Mouse (Mus musculus): Measurements from ENCODE around the gene Rubcn. TPM values are rescaled to one million over a fixed set of nuclear protein-coding genes. Genes with fewer than 3 reads are reported as not detected.

Rubcn gene
- polyA plus RNA-seq, 1 experiment from 2014 or later: 16.0 TPM

- Histone ChIP-seq H3K9me3 (no peaks in the 10 kb centered on the region), H3K4me2 (no peak overlapping the region), H3K27ac (no peak overlapping the region), H3K27me3 (no peaks in the 10 kb centered on the region), H3K4me3 (no peak overlapping the region), H3K36me3 (no peaks in the 10 kb centered on the region), H3K9ac (no peak overlapping the region), H3K4me1 (peaks cover 15% of the 10 kb centered on the region)
- ATAC-seq (ENCODE audit: insufficient number of reproducible peaks, insufficient read depth, low FRiP score, low TSS enrichment, low read depth): no peak
- WGBS: 61% methylated on average over 14 of the region's 14 CpGs
These were observed 80.7 kb downstream of the Rubcn start for GRCm38 (mm10) chr16:32796676-32797425.

GRCm38 (mm10) chr16:32795177-32795576, 82.4 kb downstream of the Rubcn start:
- no peak for ATAC-seq (ENCODE audit: insufficient number of reproducible peaks, insufficient read depth, low FRiP score, low TSS enrichment, low read depth)
- 82% methylated on average over 1 of the region's 1 CpGs for WGBS

GRCm38 (mm10) chr16:32790056-32790455, 87.5 kb downstream of the Rubcn start:
- H3K4me1 ChIP-seq: no peaks in the 10 kb centered on the region
- WGBS: 92% methylated on average over 5 of the region's 5 CpGs
- H3K9ac ChIP-seq: no peak overlapping the region
- no peaks in the 10 kb centered on the region for H3K27me3 ChIP-seq
- H3K27ac ChIP-seq: no peak overlapping the region
- H3K4me3 ChIP-seq: no peak overlapping the region
- no peak for ATAC-seq (ENCODE audit: insufficient number of reproducible peaks, insufficient read depth, low FRiP score, low TSS enrichment, low read depth)
- no peaks in the 10 kb centered on the region for H3K9me3 ChIP-seq
- no peak overlapping the region for H3K4me2 ChIP-seq
- no peaks in the 10 kb centered on the region for H3K36me3 ChIP-seq

More at GRCm38 (mm10) chr16:32795177-32795576, 82.4 kb downstream of the Rubcn start:
- no peak overlapping the region for H3K9ac ChIP-seq
- H3K4me2 ChIP-seq: no peak overlapping the region
- peaks cover 15% of the 10 kb centered on the region for H3K4me1 ChIP-seq
- no peak overlapping the region for H3K4me3 ChIP-seq
- H3K27ac ChIP-seq: no peak overlapping the region
- H3K9me3 ChIP-seq: no peaks in the 10 kb centered on the region
- H3K36me3 ChIP-seq: no peaks in the 10 kb centered on the region
- no peaks in the 10 kb centered on the region for H3K27me3 ChIP-seq

GRCm38 (mm10) chr16:32784840-32785239, 92.7 kb downstream of the Rubcn start:
- 84% methylated on average over 13 of the region's 13 CpGs for WGBS
- ATAC-seq (ENCODE audit: insufficient number of reproducible peaks, insufficient read depth, low FRiP score, low TSS enrichment, low read depth): no peak

GRCm38 (mm10) chr16:32783324-32784062, 94.1 kb downstream of the Rubcn start:
- Histone ChIP-seq H3K9me3 (no peaks in the 10 kb centered on the region), H3K27ac (no peak overlapping the region), H3K4me2 (no peak overlapping the region), H3K9ac (no peak overlapping the region), H3K27me3 (no peaks in the 10 kb centered on the region), H3K36me3 (no peaks in the 10 kb centered on the region), H3K4me1 (no peaks in the 10 kb centered on the region), H3K4me3 (no peak overlapping the region)
- ATAC-seq (ENCODE audit: insufficient number of reproducible peaks, insufficient read depth, low FRiP score, low TSS enrichment, low read depth): no peak
- WGBS: 51% methylated on average over 5 of the region's 5 CpGs

More at GRCm38 (mm10) chr16:32784840-32785239, 92.7 kb downstream of the Rubcn start:
- Histone ChIP-seq H3K4me2 (no peak overlapping the region), H3K4me1 (no peaks in the 10 kb centered on the region), H3K9me3 (no peaks in the 10 kb centered on the region), H3K4me3 (no peak overlapping the region), H3K9ac (no peak overlapping the region), H3K27ac (no peak overlapping the region), H3K27me3 (no peaks in the 10 kb centered on the region), H3K36me3 (no peaks in the 10 kb centered on the region)

- WGBS: 64% methylated on average over 8 of the region's 8 CpGs
- Histone ChIP-seq H3K27me3 (no peaks in the 10 kb centered on the region), H3K36me3 (no peaks in the 10 kb centered on the region), H3K4me3 (no peak overlapping the region), H3K9ac (no peak overlapping the region), H3K9me3 (no peaks in the 10 kb centered on the region), H3K4me2 (no peak overlapping the region), H3K27ac (no peak overlapping the region), H3K4me1 (no peaks in the 10 kb centered on the region)
- no peak for ATAC-seq (ENCODE audit: insufficient number of reproducible peaks, insufficient read depth, low FRiP score, low TSS enrichment, low read depth)
These were observed 98.6 kb downstream of the Rubcn start for GRCm38 (mm10) chr16:32778956-32779355.

GRCm38 (mm10) chr16:32776676-32777075, 100.9 kb downstream of the Rubcn start:
- no peak overlapping the region for H3K9ac ChIP-seq
- no peaks in the 10 kb centered on the region for H3K9me3 ChIP-seq
- H3K4me3 ChIP-seq: no peak overlapping the region
- H3K27ac ChIP-seq: no peak overlapping the region
- H3K36me3 ChIP-seq: no peaks in the 10 kb centered on the region
- ATAC-seq (ENCODE audit: insufficient number of reproducible peaks, insufficient read depth, low FRiP score, low TSS enrichment, low read depth): no peak
- no peak overlapping the region for H3K4me2 ChIP-seq
- 83% methylated on average over 10 of the region's 10 CpGs for WGBS
- H3K27me3 ChIP-seq: no peaks in the 10 kb centered on the region
- no peaks in the 10 kb centered on the region for H3K4me1 ChIP-seq

Other genes with a start within 250 kb of the Rubcn start
- 12.7 and 13.3 TPM in 2 replicates for gene Tnk2, start 233.9 kb downstream of the Rubcn start, polyA plus RNA-seq (2015; fragmentation: Nextera tagmentation; extraction: Ambion mirVana)
- 0.38 and 0.62 TPM in 2 replicates for gene Muc4, start 141.9 kb downstream of the Rubcn start, polyA plus RNA-seq (2015; fragmentation: Nextera tagmentation; extraction: Ambion mirVana)
- gene Muc20, start 80.3 kb downstream of the Rubcn start, polyA plus RNA-seq (2015; fragmentation: Nextera tagmentation; extraction: Ambion mirVana): not detected in 2 replicates
- not detected in 2 replicates for gene Smbd1, start 67.3 kb downstream of the Rubcn start, polyA plus RNA-seq (2015; fragmentation: Nextera tagmentation; extraction: Ambion mirVana)
- gene Fyttd1, start 266 bp downstream of the Rubcn start, polyA plus RNA-seq (2015; fragmentation: Nextera tagmentation; extraction: Ambion mirVana): 108 and 114 TPM in 2 replicates
- 32.7 and 34.1 TPM in 2 replicates for gene Lrch3, start 36.3 kb upstream of the Rubcn start, polyA plus RNA-seq (2015; fragmentation: Nextera tagmentation; extraction: Ambion mirVana)
- gene Iqcg, start 178.5 kb upstream of the Rubcn start, polyA plus RNA-seq (2015; fragmentation: Nextera tagmentation; extraction: Ambion mirVana): 2.1 and 4.0 TPM in 2 replicates
- 1,031 and 1,064 TPM in 2 replicates for gene Rpl35a, start 178.7 kb upstream of the Rubcn start, polyA plus RNA-seq (2015; fragmentation: Nextera tagmentation; extraction: Ambion mirVana)
- 1.4 and 3.9 TPM in 2 replicates for gene Lmln, start 184.8 kb upstream of the Rubcn start, polyA plus RNA-seq (2015; fragmentation: Nextera tagmentation; extraction: Ambion mirVana)

Measured in embryonic facial prominence, embryonic 13.5 days (tissue).